Mouse (Mus musculus): ENCODE data around the gene Zfp13.
"Not testable (repeated sequence)": the region's sequence is repeated elsewhere in the genome, so short reads cannot be mapped to it uniquely, and the experiment has no call there.

Gene Zfp13

DNA sequence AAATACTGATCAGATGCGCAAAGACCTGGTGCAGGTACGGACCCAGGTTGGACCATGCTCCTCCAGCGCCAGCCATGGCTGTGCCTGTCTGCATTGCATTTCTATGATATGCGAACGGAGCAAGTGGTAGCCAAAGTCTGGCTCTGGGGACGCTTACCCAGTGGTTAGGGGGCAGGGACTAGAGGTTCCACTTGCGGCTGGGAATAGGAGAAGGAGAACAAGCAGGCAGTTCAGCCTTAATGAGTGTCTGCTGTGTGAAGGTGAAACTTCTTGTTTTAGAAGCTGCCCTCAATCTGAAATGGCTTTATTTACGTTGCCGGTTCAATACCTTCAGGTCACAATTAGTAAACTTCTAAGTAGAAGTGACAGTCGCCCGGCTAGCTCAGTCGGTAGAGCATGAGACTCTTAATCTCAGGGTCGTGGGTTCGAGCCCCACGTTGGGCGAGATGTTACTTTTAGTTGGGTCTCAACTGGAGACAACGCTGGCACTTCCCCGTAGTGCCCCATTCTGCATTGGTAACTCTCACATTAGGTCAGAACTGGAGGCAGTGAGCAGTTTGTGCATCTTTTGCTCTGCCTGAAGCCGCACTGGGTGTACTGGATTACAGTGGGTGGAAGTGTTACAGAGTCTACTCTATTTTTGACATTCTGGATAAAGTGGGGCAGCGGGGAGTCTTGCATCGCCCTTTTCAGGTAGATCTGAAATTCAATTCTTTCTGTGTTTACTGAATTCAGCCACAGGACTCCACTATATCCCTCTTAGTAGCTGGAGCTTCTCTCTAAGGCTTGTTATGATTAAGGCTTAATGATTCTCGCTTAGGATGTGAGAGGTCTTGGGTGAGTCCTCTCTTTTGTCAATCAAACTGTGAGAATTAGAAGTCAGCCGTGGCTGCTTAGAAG is 65.4 kb downstream of the Zfp13 start:
- DNase-seq (ENCODE audit: low spot score), result not testable (repeated sequence)

GRCm38 (mm10) chr17:23531408-23531807 is 67.9 kb downstream of the Zfp13 start:
- DNase-seq (ENCODE audit: low spot score), result not testable (repeated sequence)

All from retina, embryonic 14.5 days (tissue).